Mouse (Mus musculus) brain, embryonic 14.5 days (tissue): ENCODE measurements around the gene Crtam.

Experiments used
- CTCF ChIP-seq: fragments of 200-500 bp; IDR thresholded peaks from 2 replicates; pipeline ENCODE4 v1.5.1; 2012; ENCODE audit warnings: inconsistent platforms, mild to moderate bottlenecking, moderate library complexity, borderline replicate concordance; ENCODE audit not compliant: insufficient read depth, insufficient read length; ENCODE audit errors: extremely low read depth
- POLR2A ChIP-seq: fragments of 200-500 bp; IDR thresholded peaks from 2 replicates; pipeline ENCODE4 v1.6.1; 2012; ENCODE audit warnings: mild to moderate bottlenecking, inconsistent platforms, borderline replicate concordance; ENCODE audit not compliant: poor library complexity, insufficient read depth, insufficient read length, severe bottlenecking; ENCODE audit errors: extremely low read depth

GRCm38 (mm10) chr9:40948473-40948872, 56.0 kb downstream of the Crtam start:
- TF ChIP-seq POLR2A, result no peak
- TF ChIP-seq CTCF, result no peak
